Mouse (Mus musculus): ENCODE measurements around the gene Insl6.

DNA sequence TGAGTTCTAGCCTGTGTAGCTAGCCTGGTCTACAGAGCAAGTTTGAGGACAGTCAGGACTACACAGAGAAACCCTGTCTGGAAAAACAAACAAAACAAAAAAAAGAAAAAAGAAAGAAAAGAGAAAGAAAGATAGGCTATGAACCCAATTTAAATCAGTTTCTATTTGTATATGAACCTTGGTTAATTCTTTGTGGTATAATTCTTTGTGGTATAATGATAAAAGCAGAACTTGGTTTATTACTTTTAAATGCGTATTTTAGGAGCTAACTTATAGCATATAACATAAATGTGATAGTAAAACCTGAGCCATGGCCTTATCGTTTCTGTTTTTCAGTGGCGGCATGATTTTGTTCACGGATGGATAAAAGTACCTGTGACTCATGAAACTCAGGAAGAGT lies 48.7 kb downstream of the Insl6 start:
- TF ChIP-seq POLR2A (IDR thresholded peaks at IDR 0.05; ENCODE audit: control insufficient read depth, extremely low read depth, insufficient read depth, low read length, poor library complexity) (no peak), CTCF (IDR thresholded peaks at IDR 0.05; ENCODE audit: borderline replicate concordance, control insufficient read depth, extremely low read depth, insufficient read depth, low read length, poor library complexity) (no peak)
